Mouse (Mus musculus): ENCODE results near the gene B3gnt6.

B3gnt6 gene

GRCm38 (mm10) chr7:98176322-98177070 lies 22.8 kb downstream of the B3gnt6 start:
- no peak for DNase-seq

GRCm38 (mm10) chr7:98174883-98175755 lies 24.2 kb downstream of the B3gnt6 start:
- no peak for DNase-seq

DNA sequence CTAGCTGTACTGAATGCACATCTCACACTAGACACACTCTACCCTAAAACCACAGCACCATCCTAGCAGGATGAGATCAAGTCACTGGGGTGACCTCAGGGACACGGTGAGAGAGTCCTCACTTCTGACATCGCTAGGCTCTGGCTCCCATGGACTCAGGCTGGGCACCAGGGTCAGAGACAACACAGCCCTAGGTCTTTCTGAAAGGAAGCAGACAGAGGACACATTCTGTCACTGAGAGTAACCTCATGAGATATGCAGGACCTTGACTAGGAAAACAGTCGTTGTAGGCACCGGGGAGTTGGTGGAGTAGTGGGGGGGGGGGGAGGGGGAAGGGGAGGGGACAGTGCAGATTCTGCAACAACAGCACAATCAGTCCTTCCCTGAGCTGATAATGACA lies 25.9 kb downstream of the B3gnt6 start:
- DNase-seq: no peak

GRCm38 (mm10) chr7:98172661-98173060 lies 26.6 kb downstream of the B3gnt6 start:
- DNase-seq: no peak

- no peak for DNase-seq
Measured at GRCm38 (mm10) chr7:98171141-98172073, 27.9 kb downstream of the B3gnt6 start.

- DNase-seq: no peak
Measured at GRCm38 (mm10) chr7:98164999-98165528, 34.2 kb downstream of the B3gnt6 start.

DNA sequence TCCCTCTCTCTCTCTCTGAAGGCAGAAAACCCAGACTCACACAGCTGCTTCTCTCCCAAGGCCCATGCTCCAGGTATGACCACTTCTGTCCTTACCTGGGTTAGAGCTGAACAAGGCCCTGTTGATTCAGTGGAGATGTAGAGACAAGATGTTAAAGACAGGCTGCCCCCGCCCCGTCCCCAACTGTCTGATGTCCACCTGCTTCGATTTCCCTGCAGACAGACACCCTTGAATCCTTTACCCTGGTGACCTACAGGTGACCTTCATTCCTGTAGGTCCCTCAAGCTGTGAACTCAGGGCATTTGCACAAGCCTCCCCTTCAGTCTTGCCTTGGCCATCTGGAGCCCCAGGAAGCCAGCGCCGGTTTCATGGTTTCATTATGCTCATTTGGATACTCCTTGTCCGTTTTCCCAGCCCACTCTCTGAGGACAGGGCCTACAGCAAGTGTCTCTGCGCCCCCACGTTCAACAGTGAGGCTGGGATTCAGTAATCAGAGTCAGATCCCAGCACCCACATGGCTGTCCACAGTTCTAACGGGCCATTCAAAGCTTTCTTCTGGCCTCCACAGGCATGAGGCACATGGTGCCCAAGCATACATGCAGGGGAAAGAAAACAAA lies 34.8 kb downstream of the B3gnt6 start:
- no peak for DNase-seq

GRCm38 (mm10) chr7:98163700-98164099 lies 35.6 kb downstream of the B3gnt6 start:
- no peak for DNase-seq

- DNase-seq: no peak
Measured at GRCm38 (mm10) chr7:98162239-98162638, 37.0 kb downstream of the B3gnt6 start.

GRCm38 (mm10) chr7:98160041-98160740 lies 39.1 kb downstream of the B3gnt6 start:
- DNase-seq: no peak

DNA sequence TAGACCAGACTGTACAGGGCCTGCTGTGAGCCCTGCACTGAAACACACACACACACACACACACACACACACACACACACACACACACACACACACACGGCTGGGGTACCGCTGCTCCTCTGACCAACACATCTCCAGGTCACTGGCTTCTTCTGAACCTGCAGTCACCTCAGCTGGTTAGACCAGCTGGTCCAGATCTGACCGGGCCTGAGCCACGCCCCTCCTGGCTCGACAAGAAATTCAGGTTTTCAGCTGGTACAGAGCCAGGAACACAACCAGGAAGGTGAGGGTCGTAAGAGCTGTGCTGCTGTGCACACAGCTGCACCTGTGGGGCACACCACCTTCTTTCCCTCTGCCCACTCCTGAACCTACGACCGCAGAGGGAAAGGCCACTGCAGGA lies 40.8 kb downstream of the B3gnt6 start:
- DNase-seq: no peak

GRCm38 (mm10) chr7:98157636-98158332 lies 41.5 kb downstream of the B3gnt6 start:
- DNase-seq: no peak

DNA sequence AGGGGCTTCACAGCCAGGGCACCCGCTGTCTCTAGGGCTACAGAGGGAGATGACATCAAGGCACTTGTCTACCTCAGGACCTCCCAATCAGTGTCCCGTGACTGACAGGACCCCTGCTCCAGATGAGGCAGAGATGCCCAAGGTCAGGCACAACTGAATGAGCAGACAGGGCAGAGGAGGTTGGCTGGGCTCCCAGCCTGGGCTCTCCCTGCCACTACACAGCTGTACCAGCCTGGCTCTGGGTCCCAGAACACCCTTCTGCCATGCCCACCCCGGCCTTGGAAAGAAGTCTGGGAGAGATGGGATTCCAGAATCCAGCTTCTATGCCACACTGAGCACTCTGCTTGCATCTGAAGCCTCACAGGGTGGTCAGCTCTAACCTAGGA lies 43.0 kb downstream of the B3gnt6 start:
- DNase-seq: no peak

DNA sequence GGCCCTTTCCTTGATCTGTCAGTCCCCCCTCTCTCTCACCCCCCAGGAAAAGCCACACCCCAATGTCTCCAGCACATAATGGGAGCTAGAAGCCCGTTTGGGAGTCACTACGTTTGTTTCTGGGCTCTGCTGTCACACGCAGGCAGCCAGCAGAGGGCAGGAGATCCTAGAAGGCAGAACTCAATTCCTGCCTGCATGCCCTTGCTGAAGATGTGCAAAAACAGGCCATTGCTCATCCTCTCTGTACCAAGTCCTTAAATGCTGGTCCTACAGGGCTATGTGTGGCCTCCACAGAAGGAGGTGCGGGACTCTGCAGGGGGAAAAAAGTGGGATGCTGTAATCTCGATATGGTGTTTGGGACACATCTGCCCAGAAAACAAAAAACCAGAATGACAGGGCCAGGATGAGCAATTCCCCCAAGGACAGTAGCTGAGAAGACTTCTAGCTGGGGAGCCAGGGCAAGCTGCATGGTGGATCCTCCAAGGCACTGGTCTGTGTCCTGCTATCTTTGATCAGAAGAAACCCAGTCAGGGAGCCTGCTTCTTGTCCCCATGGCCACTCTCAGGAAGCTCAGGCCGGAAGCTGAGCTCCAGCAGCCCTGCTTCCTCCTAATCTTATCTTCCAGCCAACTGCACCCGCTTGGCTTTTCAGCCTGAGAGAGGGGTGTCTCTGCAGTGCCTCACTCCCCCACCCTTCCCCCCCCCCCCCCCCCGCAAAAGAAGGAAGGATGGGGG lies 43.6 kb downstream of the B3gnt6 start:
- DNase-seq: peak; percentile 40

GRCm38 (mm10) chr7:98153892-98154291 lies 45.4 kb downstream of the B3gnt6 start:
- DNase-seq: no peak

DNA sequence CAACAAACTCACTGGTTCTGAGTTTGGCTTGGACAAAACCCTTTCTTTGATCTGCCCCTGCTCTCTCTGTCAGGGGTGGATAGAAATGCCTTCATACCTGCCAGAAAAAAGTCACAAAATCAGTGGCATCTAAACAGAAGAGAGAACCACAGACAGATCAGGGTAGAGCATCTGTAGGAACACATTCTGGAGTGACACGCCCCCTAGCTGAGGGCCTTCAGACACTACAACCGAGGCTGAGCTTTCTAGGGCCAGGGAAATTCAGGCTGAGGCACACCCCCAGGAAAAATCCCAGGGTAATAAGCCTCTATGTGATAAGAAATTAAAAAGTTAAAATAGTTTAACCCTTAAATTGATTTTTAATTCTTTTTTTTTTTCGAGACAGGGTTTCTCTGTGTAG lies 45.9 kb downstream of the B3gnt6 start:
- no peak for DNase-seq

GRCm38 (mm10) chr7:98152400-98152799 lies 46.9 kb downstream of the B3gnt6 start:
- no peak for DNase-seq

GRCm38 (mm10) chr7:98150525-98150924 lies 48.8 kb downstream of the B3gnt6 start:
- DNase-seq: no peak

DNA sequence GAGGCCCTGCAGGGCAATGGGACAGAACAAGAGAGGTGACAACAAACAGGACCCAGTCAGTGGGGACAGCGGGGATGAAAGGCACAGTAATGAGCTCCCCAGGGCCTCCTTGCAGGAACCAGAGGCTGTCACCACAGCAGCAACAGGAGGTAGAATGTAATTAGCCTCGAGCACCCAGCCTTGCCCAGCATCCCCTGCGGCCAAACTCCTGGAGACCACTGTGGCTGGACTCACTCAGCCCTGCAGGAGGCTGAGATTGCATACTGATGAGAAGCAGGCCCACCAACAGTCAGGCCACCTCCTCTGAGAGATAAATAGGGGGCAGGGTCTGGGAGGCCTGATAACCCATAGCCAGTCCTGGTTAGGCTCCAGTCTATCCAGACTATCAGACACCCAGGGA lies 49.5 kb downstream of the B3gnt6 start:
- DNase-seq: no peak

DNA sequence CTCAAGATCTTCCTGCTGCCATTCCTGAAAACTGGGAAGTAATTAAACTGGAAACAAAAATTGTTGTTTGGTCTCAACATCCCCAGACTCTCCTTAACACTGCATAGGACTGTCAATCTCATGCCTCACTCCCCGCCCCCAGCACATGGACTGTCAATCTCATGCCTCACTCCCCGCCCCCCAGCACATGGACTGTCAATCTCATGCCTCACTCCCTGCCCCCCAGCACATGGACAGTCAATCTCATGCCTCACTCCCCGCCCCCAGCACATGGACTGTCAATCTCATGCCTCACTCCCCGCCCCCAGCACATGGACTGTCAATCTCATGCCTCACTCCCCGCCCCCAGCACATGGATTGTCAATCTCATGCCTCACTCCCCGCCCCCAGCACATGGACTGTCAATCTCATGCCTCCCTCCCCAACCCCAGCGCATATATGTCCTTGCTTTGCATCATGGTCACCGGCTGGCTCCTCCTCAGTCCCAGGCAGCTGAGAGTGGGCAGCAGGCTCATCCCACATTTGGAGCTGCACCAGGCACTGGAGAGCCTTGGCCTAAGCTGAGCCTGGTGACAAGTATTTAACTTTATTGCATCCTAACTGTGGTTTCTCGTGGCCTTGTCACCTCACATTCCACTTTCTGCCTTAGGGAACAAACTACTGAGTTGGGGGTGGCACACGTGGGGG lies 50.4 kb downstream of the B3gnt6 start:
- DNase-seq: no peak
